Mouse (Mus musculus) bone marrow macrophage, adult 2 months (primary cell): ENCODE data around the gene Pgp.
A peak's percentile ranks its signal among the peaks of the same experiment; 100 is the strongest.

Experiments
- CTCF ChIP-seq: IDR thresholded peaks from 2 replicates; pipeline ENCODE4 v1.5.1; 2012; ENCODE audit warnings: low read depth, mild to moderate bottlenecking, low read length, moderate library complexity
- POLR2A ChIP-seq: IDR thresholded peaks from 2 replicates; pipeline ENCODE4 v1.6.1; 2012; ENCODE audit warnings: mild to moderate bottlenecking, low read depth, low read length, borderline replicate concordance

- no peak for TF ChIP-seq POLR2A
- TF ChIP-seq CTCF: peak; percentile 35
Observed at GRCm38 (mm10) chr17:24478663-24479380, 8.6 kb downstream of the Pgp start, which contains the start of gene Mlst8.
